Mouse (Mus musculus) natural killer cell, adult 2 months (primary cell): ENCODE results near the gene Phox2a.

ENCODE experiments used
- DNase-seq, 2 experiments: peaks; one replicate each; pipeline ENCODE4 v3.0.0; 2022; ENCODE audit warnings: low spot score in 2 of 2

Gene Phox2a

DNA sequence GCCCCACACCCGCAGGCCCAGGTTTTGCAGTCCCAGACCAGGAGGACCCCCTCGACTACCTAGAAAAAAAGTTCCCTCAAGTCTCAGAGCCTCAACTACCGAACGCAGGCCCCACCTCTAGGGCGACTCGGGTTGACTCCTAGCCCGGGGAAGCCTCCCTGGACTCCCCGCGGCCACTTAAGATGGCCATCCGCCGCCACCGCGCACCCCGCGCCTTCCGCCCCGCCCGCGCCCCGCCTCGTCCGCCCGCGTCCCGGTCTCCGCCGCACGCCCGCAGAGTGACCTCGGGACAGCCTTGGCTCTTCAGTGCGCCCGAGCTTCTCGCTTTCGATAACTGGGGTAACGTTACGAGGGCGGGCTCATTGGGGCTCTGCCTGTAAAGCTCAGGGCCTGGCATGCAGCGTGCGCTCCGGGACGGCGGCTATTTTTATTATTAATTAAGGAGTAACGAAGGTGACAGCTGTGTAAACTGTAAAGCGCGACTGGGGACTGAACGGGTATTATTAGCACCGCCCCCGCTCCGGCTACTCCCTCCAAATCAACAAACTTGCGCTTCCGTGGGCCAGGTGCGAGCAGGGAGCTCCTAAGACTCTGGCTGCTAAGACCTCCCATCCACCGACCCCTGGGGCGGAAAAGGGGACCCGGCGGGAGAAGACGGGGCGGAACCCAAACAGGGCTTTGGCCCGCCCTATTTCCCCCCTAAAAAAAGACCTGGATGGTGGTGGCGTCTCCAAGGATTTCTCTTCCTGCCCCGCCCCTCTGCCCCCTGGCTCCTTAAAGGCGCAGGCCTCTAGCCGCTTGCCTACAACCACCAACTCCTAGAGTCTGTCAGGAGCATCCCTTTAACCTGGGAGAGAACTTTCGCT lies 19.7 kb downstream of the Phox2a start, which contains the start of gene Inppl1:
Gene Inppl1 (minus strand): TSS at position 624 of the 866 bp plus-strand sequence.
- peak; percentile 17 to 31 for DNase-seq

GRCm38 (mm10) chr7:101844186-101844585 lies 26.1 kb downstream of the Phox2a start:
- DNase-seq = no peak

GRCm38 (mm10) chr7:101847934-101848333 lies 29.8 kb downstream of the Phox2a start:
- DNase-seq = no peak

DNA sequence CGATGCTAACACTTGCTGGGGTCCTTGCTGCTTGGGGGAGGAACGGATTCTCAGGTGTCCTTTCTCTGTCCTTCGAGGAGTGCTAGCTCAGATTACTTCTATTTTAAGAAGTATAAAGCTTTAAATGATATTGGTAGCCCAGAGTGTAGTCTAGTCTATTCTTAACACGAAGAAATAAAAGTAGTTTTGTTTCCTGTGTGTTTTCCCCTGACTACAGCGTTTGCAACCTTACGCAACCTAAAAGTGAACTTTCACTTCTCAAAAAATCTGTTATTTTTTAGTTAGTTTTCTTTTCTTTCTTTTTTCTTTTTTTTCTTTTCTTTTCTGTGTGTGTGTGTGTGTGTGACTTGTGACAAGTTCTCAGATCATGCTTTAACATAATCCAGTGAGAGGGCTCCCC lies 33.6 kb downstream of the Phox2a start:
- DNase-seq = no peak

DNA sequence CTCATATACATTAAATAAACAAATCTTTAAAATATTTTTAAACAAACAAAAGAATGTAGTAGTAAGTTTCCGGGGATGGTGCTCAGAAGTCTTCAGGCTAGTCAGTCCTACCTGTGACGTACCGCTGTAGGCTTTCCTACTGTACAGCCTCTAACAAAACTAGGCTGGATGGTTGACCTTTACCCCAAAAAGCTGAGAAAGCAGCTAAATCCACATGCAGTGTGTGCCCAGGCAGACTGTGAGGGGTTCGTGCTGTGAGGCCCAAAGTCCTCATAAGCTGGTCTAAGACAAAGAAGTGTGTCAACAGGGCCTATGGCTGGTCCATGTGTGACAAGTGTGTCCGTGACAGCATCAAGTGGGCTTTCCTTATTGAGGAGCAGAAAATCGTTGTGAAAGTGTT lies 34.7 kb downstream of the Phox2a start:
- no peak for DNase-seq

GRCm38 (mm10) chr7:101853816-101854215 lies 35.7 kb downstream of the Phox2a start:
- no peak for DNase-seq

DNA sequence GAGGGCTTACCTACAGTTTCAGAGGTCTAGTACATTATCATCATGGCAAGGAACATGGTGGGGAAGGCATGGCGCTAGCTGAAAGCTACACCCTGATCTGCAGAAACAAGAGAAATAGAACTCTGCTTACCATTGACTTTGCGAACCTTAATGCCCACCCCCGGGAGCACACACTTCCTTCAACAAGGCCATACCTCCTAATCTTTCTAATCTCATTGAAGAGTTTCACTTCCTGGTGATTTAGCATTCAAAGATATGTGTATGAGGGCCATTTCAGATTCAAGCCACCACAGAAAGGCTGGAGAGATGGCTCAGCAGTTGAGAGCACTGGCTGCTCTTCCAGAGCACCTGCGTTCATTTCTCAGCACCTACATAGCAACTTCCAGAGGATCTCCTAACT lies 39.0 kb downstream of the Phox2a start, which contains the start of gene Folr2:
Gene Folr2 (minus strand): TSS at position 101 of the 400 bp plus-strand sequence.
- DNase-seq = no peak

DNA sequence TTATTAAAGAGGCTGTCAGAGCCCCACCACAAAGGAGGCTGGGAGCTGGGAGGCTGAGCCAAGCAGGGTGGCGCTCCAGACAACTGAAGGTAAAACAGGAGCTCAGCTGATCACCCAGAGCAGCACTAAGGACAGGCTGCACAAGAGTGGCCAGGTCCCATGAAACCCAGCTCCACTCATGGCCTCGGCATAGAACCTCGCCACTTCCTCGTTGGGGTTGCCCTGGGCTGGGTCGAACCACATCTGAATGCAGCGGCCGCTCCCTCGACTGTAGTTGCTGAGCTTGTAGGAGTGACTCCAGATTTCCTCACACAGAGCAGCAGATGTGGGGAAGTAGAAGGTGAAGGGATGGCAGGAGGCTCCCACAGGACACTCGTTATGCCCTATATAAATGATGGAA lies 40.2 kb downstream of the Phox2a start:
- no peak for DNase-seq

DNA sequence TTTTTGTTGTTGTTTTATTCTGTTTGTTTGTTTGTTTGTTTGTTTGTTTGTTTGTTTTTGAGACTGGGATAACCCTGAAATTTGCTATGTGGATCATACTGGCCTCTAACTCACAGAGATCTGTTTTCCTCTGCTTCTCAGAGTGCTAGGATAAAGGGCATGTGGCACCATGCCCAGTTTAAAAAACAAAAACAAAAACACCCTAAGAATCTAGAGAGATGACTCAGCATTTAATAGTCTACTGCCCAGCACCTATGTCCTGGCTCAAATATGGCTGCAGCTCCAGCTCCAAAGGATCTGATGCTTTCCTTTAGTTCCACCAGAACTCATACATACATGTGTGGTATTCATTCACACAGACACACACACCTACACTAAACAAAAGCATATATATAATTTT lies 42.9 kb downstream of the Phox2a start:
- no peak for DNase-seq

GRCm38 (mm10) chr7:101862291-101862690 lies 44.2 kb downstream of the Phox2a start:
- DNase-seq = no peak

- no peak for DNase-seq
These were observed 45.3 kb downstream of the Phox2a start, which contains the start of gene Anapc15 for GRCm38 (mm10) chr7:101863415-101863814. Anapc15 (plus strand) TSS chr7:101863715.

DNA sequence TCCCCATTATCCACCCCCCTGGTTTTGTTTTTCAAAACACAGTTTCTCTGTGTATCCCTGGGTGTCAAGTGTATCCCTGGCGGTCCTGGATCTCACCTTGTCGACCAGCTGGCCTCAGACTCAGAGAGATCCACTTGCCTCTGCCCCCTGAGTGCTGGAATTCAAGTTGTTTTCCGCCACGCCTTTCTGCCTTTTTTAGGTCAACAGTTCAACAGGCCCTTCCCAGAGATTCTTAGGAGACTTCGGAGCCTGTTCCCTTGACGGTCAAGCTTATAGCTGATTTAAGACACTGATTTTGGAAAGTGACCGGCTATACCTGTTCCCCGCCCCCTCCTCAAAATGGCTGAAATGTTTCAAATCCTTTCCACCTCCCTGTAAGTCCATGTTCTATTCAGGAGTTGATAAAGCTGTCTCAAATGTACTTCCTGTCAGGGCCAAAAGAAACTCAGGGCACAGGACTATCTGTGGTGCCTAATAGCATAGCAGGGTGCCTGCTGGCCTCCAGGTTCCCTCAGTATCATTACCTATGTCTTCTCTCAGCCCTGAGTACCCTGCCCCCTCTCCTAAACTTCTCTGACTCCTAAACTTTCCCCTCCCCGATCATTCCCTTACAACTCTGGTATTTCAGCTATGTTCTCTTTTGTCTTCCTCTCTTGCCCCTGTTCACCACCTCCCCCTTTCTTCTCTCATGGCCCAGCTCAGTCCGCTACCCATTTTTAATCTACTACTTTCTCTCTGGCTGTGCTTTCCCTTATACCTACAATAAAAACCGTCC lies 48.6 kb downstream of the Phox2a start:
- no peak for DNase-seq

DNA sequence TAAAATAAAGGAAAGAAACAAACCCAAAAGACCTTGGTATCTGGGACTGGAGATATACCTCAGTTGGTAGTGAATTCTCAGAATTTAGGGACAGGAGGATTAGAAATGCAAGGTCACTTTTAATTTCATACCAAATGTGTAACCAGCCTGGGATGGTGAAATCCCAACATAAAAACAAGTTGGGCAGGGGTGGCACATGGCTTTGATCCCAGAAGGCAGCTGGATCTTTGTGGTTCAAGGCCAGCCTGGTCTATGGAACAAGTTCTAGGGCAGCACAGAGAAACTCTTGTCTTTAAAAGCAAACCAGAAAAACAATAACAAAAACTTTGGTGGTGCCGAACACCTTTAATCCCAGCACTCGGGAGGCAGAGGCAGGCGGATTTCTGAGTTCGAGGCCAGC lies 49.4 kb downstream of the Phox2a start:
- DNase-seq = no peak

DNA sequence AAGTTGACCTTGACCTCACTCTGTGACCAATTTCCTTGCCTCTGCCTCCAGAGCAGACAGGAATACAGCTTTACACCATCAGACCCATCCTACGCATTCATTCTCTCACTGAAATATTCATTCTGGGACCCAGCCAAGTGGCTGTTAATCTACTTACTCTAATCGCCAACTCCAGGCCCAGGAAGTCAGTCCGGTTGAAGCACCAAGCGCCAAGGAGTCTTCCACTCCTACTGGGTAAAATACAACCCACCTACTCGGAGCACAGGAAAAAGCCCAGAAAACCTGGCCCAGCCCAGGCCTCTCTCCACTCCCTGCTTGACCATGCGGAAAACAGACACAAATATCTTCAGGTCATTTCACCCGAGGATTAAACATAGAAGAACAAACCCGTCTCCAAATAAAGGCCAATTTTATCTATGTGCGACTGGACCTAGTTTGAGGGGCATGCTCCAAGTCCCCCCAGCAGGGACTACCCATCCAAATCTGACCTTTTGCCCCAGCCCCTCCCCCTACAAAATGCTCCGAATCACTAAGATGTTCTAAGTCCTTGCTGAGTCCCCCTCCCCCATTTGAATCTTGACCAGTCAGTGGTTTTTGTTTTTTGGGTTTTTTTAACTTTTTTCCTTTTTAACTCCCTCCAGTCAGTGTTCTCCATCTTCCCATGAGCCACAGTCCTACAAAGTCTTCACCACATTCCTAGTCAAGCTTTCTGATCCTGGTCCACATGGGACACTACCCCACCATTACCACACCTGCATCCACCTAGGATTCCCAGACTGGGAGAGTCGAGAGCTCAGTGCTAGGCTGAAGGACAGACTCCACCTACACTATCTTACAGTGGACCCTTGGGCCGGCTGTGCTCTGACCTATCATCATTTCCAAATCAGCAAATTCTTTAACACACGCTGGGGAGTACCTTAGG lies 50.4 kb downstream of the Phox2a start:
- no peak for DNase-seq

DNA sequence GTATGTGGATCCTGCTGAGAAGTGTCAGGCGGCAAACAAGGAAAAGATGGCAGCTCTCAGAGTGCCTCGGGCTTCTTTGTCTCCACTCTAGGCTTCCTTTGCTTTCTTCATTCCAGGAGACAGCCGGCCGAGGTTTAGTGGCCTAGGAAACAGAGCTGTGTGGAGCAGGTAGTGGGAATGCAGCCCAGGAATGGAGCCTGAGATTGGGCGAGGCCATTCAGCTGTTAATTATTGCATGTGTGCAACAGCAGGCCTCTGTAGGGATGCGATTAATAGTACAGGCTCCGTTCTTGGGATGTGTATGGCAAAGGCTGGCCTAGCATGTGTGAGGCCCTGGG lies 51.0 kb downstream of the Phox2a start:
- DNase-seq = no peak

DNA sequence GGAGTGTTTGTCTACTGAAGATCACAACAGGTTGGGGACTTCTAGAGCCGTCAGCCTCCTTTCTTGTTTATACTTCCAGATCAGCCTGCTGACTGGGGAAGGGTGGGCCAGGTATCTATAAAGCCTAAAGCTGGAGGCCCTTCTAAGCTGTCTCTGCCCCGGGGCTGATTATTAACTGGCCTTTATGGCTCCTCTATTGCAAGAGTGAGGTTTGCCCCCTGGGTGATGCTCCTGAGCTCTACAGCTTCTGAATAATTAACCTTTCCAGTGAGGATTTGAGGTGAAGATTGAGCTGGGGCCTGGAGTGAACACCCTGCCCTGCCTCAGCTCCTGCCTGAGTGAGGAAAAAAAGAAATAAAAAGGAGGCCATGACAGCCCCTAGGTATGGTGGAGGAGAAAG lies 52.5 kb downstream of the Phox2a start, which contains the start of gene Folr1:
Gene Folr1 (minus strand): TSS at position 160 of the 400 bp plus-strand sequence.
- DNase-seq = no peak

DNA sequence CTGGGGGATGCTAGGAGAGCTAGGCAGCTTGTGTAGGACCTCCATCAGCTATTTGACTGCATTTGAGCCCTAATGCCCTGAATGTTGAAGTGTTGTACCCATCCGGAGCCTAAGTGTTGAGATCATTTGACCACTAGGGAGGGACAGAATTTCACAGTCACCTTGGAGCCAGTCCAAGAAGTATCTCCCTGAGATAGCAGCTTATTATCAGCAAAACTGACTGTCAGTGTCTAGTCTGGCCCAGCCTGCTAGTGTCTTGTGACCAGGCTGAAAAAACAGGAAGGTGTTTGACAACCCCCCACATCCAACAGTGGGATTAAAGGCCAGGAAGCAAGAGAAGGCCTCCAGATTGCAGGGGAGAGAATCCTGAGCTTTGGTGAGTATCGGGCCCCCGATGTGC lies 53.2 kb downstream of the Phox2a start:
- no peak for DNase-seq
